ENCODE assay signal across 7 mouse cellular contexts in genomic region chr12:76765354-76765851, GRCm38 (mm10). TPM values are rescaled to one million over a fixed set of nuclear protein-coding genes. Genes with fewer than 3 reads are reported as not detected.
DNase-seq lines count a peak whose midpoint lies in the region; ATAC-seq and TF ChIP-seq lines count a peak whose summit lies in the region.

Gene Churc1, plus strand, starts transcription at chr12:76765538.
Gene Fntb, plus strand, starts transcription at chr12:76765589.

- TF ChIP-seq POLR2A in small intestine, adult 2 months (IDR thresholded peaks at IDR 0.05; ENCODE audit: low read depth, low read length): peak; percentile 74

- H3K9me3 ChIP-seq in intestine, postnatal 0 days (ENCODE audit: control insufficient read depth): no peaks in the 10 kb centered on the region
- H3K9me3 ChIP-seq in midbrain, embryonic 12.5 days: no peaks in the 10 kb centered on the region

- intact Hi-C loops in left cerebral cortex, postnatal 4 days (cut with DNase I): no loop called here

- H3K9ac ChIP-seq in intestine, postnatal 0 days (ENCODE audit: low read depth, low read length): peak within 1 kb of the TSS; percentile 78
- peak within 1 kb of the TSS; percentile 70 for H3K9ac ChIP-seq in midbrain, embryonic 12.5 days (replicated peaks)

- H3K27me3 ChIP-seq in intestine, postnatal 0 days (replicated peaks; ENCODE audit: control insufficient read depth, insufficient read depth, low read length): no peaks in the 10 kb centered on the region
- H3K27me3 ChIP-seq in midbrain, embryonic 12.5 days: no peaks in the 10 kb centered on the region
- no peaks in the 10 kb centered on the region for H3K27me3 ChIP-seq in small intestine, adult 2 months (ENCODE audit: control insufficient read depth, insufficient read depth, low read length)

- peak; percentile 89 for DNase-seq in adrenal gland, adult 8-10 months
- peak; percentile 93 for DNase-seq in embryo, embryonic 9.5 days (ENCODE audit: extremely low spot score)
- DNase-seq in gonadal fat pad, adult 2 months (ENCODE audit: low read depth): peak; percentile 65
- peak; percentile 89 for DNase-seq in left cerebral cortex, postnatal 4 days

- peaks cover 4% of the 10 kb centered on the region; the same call in 1 of the 2 replicates for H3K4me1 ChIP-seq in intestine, postnatal 0 days (replicated peaks; ENCODE audit: control insufficient read depth, insufficient read depth, low read length)
- H3K4me1 ChIP-seq in midbrain, embryonic 12.5 days: peaks cover 7% of the 10 kb centered on the region
- peaks cover 6% of the 10 kb centered on the region; the same call in 1 of the 2 replicates for H3K4me1 ChIP-seq in small intestine, adult 2 months (ENCODE audit: control insufficient read depth, insufficient read depth, insufficient read length, low read length)

- under 1% methylated on average over 31 of the region's 31 CpGs for WGBS in intestine, postnatal 0 days
- 0% methylated on average over 31 of the region's 31 CpGs for WGBS in midbrain, embryonic 12.5 days
- WGBS in small intestine, adult 2 months: under 1% methylated on average over 31 of the region's 31 CpGs

- peak; percentile 94 for ATAC-seq in intestine, postnatal 0 days
- ATAC-seq in midbrain, embryonic 12.5 days (ENCODE audit: low FRiP score, low read depth): peak; percentile 96

- peak within 1 kb of the TSS; percentile 75 for H3K4me2 ChIP-seq in intestine, postnatal 0 days (replicated peaks; ENCODE audit: low read depth)
- peak within 1 kb of the TSS; percentile 56 for H3K4me2 ChIP-seq in midbrain, embryonic 12.5 days (replicated peaks)

- H3K27ac ChIP-seq in intestine, postnatal 0 days (ENCODE audit: low read depth, low read length): peak within 1 kb of the TSS; percentile 70
- H3K27ac ChIP-seq in midbrain, embryonic 12.5 days (replicated peaks): peak within 1 kb of the TSS; percentile 77
- peak within 1 kb of the TSS; percentile 89 for H3K27ac ChIP-seq in small intestine, adult 2 months (ENCODE audit: insufficient read depth, low read depth, low read length)

- peak; percentile 35; the same call in 1 of the 2 replicates for TF ChIP-seq CTCF in intestine, postnatal 0 days (IDR thresholded peaks at IDR 0.05; ENCODE audit: low read depth)
- no peak for TF ChIP-seq CTCF in small intestine, adult 2 months (IDR thresholded peaks at IDR 0.05; ENCODE audit: extremely low read depth, insufficient read length, insufficient replicate concordance, low read depth, low read length)

- H3K4me3 ChIP-seq in intestine, postnatal 0 days (ENCODE audit: low read depth, low read length): peak within 1 kb of the TSS; percentile 68
- peak within 1 kb of the TSS; percentile 65 for H3K4me3 ChIP-seq in midbrain, embryonic 12.5 days
- peak within 1 kb of the TSS; percentile 88 for H3K4me3 ChIP-seq in small intestine, adult 2 months (ENCODE audit: low read depth, low read length)

- no peaks in the 10 kb centered on the region for H3K36me3 ChIP-seq in intestine, postnatal 0 days (ENCODE audit: control insufficient read depth, insufficient read depth)
- H3K36me3 ChIP-seq in midbrain, embryonic 12.5 days: no peaks in the 10 kb centered on the region
- peaks cover 1% of the 10 kb centered on the region; the same call in 1 of the 2 replicates for H3K36me3 ChIP-seq in small intestine, adult 2 months (ENCODE audit: control insufficient read depth, insufficient read depth, low read length)

RNA-seq across cellular contexts. Expression of gene Churc1, which starts in this region (rescaled TPM):
- 10 to 100 TPM; 81.3 to 93.7 (median 92.7) TPM for total RNA-seq in adrenal gland, adult 8-10 months (2022)
- polyA plus RNA-seq in gonadal fat pad, adult 2 months (2012; rRNA removed): 78.5 and 91.2 TPM in 2 replicates
- 129 and 136 TPM in 2 replicates for polyA plus RNA-seq in intestine, postnatal 0 days (2015; fragmentation: Nextera tagmentation; extraction: Ambion mirVana)
- 10 to 100 TPM; 35.2 to 42.6 TPM for total RNA-seq in left cerebral cortex, postnatal 4 days (2021)
- 81.4 and 89.3 TPM in 2 replicates for polyA plus RNA-seq in midbrain, embryonic 12.5 days (2016; fragmentation: Nextera tagmentation; extraction: Ambion mirVana)
- 20.3 and 20.9 TPM in 2 replicates for polyA plus RNA-seq in small intestine, adult 2 months (2012; rRNA removed)

RNA-seq across cellular contexts. Expression of gene Fntb, which starts in this region (rescaled TPM):
- 10 to 100 TPM; 14.4 to 18.8 (median 16.8) TPM for total RNA-seq in adrenal gland, adult 8-10 months (2022)
- 24.9 and 28.5 TPM in 2 replicates for polyA plus RNA-seq in gonadal fat pad, adult 2 months (2012; rRNA removed)
- 13.1 and 13.5 TPM in 2 replicates for polyA plus RNA-seq in intestine, postnatal 0 days (2015; fragmentation: Nextera tagmentation; extraction: Ambion mirVana)
- 10 to 100 TPM; 30.6 to 33.0 TPM for total RNA-seq in left cerebral cortex, postnatal 4 days (2021)
- 34.7 and 36.9 TPM in 2 replicates for polyA plus RNA-seq in midbrain, embryonic 12.5 days (2016; fragmentation: Nextera tagmentation; extraction: Ambion mirVana)
- polyA plus RNA-seq in small intestine, adult 2 months (2012; rRNA removed): 9.1 and 27.1 TPM in 2 replicates

Comparison
In these comparisons a context has a peak if more than half of its experiments do, and no peak if none do; other contexts are left out.
1. Peak in every context shown above with its lines: DNase-seq, ATAC-seq, H3K4me3 ChIP-seq and H3K27ac ChIP-seq.